ENCODE assay signal across 8 mouse cellular contexts in the genomic region with DNA sequence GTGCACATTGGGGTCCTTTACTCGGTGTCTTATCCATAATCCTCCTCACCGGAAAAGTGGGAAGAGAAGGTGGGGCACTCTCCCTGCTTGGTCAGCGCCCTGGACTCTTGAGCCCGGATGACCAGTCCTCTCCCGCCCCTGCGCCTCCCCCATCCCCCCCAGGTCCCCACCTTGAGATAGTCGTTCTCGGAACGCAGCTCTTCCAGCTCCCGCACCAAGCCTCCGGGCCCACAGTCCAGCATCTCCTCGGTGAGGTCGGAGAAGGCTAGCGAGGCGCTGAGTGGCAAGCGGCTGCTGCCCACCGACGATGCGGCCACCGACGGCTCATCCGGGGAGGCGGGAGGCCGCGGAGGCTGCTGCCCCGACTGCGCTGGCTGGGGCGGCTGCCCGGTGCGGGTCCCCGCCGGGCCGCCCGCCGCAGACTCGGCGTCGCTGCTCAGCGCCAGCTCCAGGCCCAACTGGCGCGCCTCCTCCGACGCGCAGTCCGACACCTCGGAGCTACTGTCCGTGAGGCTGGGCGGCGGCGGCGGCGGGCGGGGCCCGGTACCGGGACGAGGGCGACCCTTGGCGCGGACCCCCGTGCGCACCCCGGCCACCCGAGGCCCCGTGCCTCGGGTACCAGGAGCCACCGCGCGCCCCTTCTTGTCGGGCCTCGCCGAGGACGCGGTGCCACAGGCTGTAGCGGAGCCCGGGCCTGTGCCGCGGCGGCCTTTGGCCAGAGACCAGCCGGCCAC. TPM values are rescaled to one million over a fixed set of nuclear protein-coding genes. Genes with fewer than 3 reads are reported as not detected.
DNase-seq lines count a peak whose midpoint lies in the region; ATAC-seq and TF ChIP-seq lines count a peak whose summit lies in the region.

No protein-coding gene starts in this region.

- DNase-seq in adrenal gland, adult (ENCODE audit: inconsistent age in 2 of 2, low spot score in 1 of 2): peak; percentile 56 to 88
- no peak for DNase-seq in adrenal gland, adult 8-10 months
- DNase-seq in testis, postnatal 14 days (ENCODE audit: low spot score): no peak
- DNase-seq in limb, embryonic 14.5 days (ENCODE audit: low spot score): no peak
- no peak for DNase-seq in spleen, postnatal 10 days (ENCODE audit: low spot score in 2 of 2)

- H3K4me3 ChIP-seq in testis, adult 2 months (ENCODE audit: control insufficient read depth, low read depth, low read length): peak overlapping the region; percentile 72
- peak overlapping the region; percentile 94 for H3K4me3 ChIP-seq in heart, embryonic 13.5 days
- peak overlapping the region; percentile 91 for H3K4me3 ChIP-seq in limb, embryonic 14.5 days (replicated peaks; ENCODE audit: low read length)
- H3K4me3 ChIP-seq in neural tube, embryonic 15.5 days (replicated peaks): peak overlapping the region; percentile 84

- no peak overlapping the region for H3K27ac ChIP-seq in testis, adult 2 months (ENCODE audit: control insufficient read depth, insufficient read depth, low read depth, low read length)
- peak overlapping the region; percentile 94 for H3K27ac ChIP-seq in heart, embryonic 13.5 days (replicated peaks)
- peak overlapping the region; percentile 98 for H3K27ac ChIP-seq in limb, embryonic 14.5 days (replicated peaks; ENCODE audit: low read depth, low read length)
- peak overlapping the region; percentile 99 for H3K27ac ChIP-seq in neural tube, embryonic 15.5 days (replicated peaks)

- no peak for TF ChIP-seq POLR2A in testis, adult 2 months (IDR thresholded peaks at IDR 0.05; ENCODE audit: control insufficient read depth, low read depth, low read length)
- no peak for TF ChIP-seq POLR2A in limb, embryonic 14.5 days (IDR thresholded peaks at IDR 0.05; ENCODE audit: borderline replicate concordance, extremely low read depth, insufficient read depth, insufficient read length)

- H3K4me2 ChIP-seq in heart, embryonic 13.5 days: peak overlapping the region; percentile 90
- H3K4me2 ChIP-seq in limb, embryonic 14.5 days (replicated peaks; ENCODE audit: low read depth, low read length, severe bottlenecking): peak overlapping the region; percentile 92
- peak overlapping the region; percentile 98 for H3K4me2 ChIP-seq in neural tube, embryonic 15.5 days

- peaks cover 21% of the 10 kb centered on the region for H3K4me1 ChIP-seq in testis, adult 2 months (ENCODE audit: control insufficient read depth, insufficient read depth, low read length)
- H3K4me1 ChIP-seq in heart, embryonic 13.5 days: peaks cover 61% of the 10 kb centered on the region
- peaks cover 45% of the 10 kb centered on the region for H3K4me1 ChIP-seq in limb, embryonic 14.5 days (ENCODE audit: control insufficient read depth, insufficient read depth, low read length)
- H3K4me1 ChIP-seq in neural tube, embryonic 15.5 days: peaks cover 60% of the 10 kb centered on the region

- no peaks in the 10 kb centered on the region for H3K9me3 ChIP-seq in heart, embryonic 13.5 days
- no peaks in the 10 kb centered on the region for H3K9me3 ChIP-seq in limb, embryonic 14.5 days (ENCODE audit: control insufficient read depth, low read length)
- H3K9me3 ChIP-seq in neural tube, embryonic 15.5 days (replicated peaks): no peaks in the 10 kb centered on the region

- peak; percentile 26; the same call in 1 of the 2 replicates for ATAC-seq in heart, embryonic 13.5 days (ENCODE audit: extremely low read depth, insufficient number of reproducible peaks, low FRiP score, low TSS enrichment)
- ATAC-seq in limb, embryonic 14.5 days (ENCODE audit: low FRiP score, low read depth): peak; percentile 1; the same call in 1 of the 2 replicates
- ATAC-seq in neural tube, embryonic 15.5 days (ENCODE audit: low FRiP score): peak; percentile 23

- H3K36me3 ChIP-seq in testis, adult 2 months (ENCODE audit: control insufficient read depth, insufficient read depth, low read length): no peaks in the 10 kb centered on the region
- peaks cover 11% of the 10 kb centered on the region for H3K36me3 ChIP-seq in heart, embryonic 13.5 days
- H3K36me3 ChIP-seq in limb, embryonic 14.5 days (ENCODE audit: control insufficient read depth, insufficient read depth, low read length): peaks cover 14% of the 10 kb centered on the region; the same call in 1 of the 2 replicates
- H3K36me3 ChIP-seq in neural tube, embryonic 15.5 days: peaks cover 1% of the 10 kb centered on the region; the same call in 1 of the 2 replicates

- H3K9ac ChIP-seq in heart, embryonic 13.5 days: peak overlapping the region; percentile 99
- H3K9ac ChIP-seq in limb, embryonic 14.5 days (ENCODE audit: low read depth, low read length, severe bottlenecking): peak overlapping the region; percentile 96
- peak overlapping the region; percentile 94 for H3K9ac ChIP-seq in neural tube, embryonic 15.5 days (replicated peaks)

- no peak for TF ChIP-seq CTCF in testis, adult 2 months (IDR thresholded peaks at IDR 0.05; ENCODE audit: control insufficient read depth, insufficient read depth, insufficient replicate concordance, low read depth, low read length)

- no peaks in the 10 kb centered on the region for H3K27me3 ChIP-seq in testis, adult 2 months (ENCODE audit: control insufficient read depth, insufficient read depth, low read length)
- peaks cover 5% of the 10 kb centered on the region; the same call in 1 of the 2 replicates for H3K27me3 ChIP-seq in heart, embryonic 13.5 days (replicated peaks)
- no peaks in the 10 kb centered on the region for H3K27me3 ChIP-seq in limb, embryonic 14.5 days (ENCODE audit: control insufficient read depth, insufficient read depth, low read length)
- no peaks in the 10 kb centered on the region for H3K27me3 ChIP-seq in neural tube, embryonic 15.5 days (replicated peaks)

- WGBS in heart, embryonic 13.5 days: under 1% methylated on average over 56 of the region's 79 CpGs
- 1% methylated on average over 19 of the region's 79 CpGs for WGBS in limb, embryonic 14.5 days
- under 1% methylated on average over 70 of the region's 79 CpGs for WGBS in neural tube, embryonic 15.5 days

RNA-seq across cellular contexts. Expression of a gene that starts 0.8 kb away (rescaled TPM):
- 10 to 100 TPM; 38.6 to 50.0 (median 46.5) TPM for total RNA-seq in adrenal gland, adult 8-10 months (2022)
- 3.3 and 4.5 TPM in 2 replicates for polyA plus RNA-seq in testis, adult 2 months (2012; rRNA removed)
- polyA plus RNA-seq in heart, embryonic 13.5 days (2015; fragmentation: Nextera tagmentation; extraction: Ambion mirVana): 2.6 TPM in 2 replicates
- 14.2 and 22.8 TPM in 2 replicates for polyA plus RNA-seq in limb, embryonic 14.5 days (2012; rRNA removed)
- 5.5 and 7.9 TPM in 2 replicates for polyA plus RNA-seq in limb, embryonic 14.5 days (2014; fragmentation: Nextera tagmentation; extraction: Ambion mirVana)
- 3.3 and 4.9 TPM in 2 replicates for polyA plus RNA-seq in neural tube, embryonic 15.5 days (2015; fragmentation: Nextera tagmentation; extraction: Ambion mirVana)

RNA-seq across cellular contexts. Expression of a gene that starts 8.6 kb away (rescaled TPM):
- total RNA-seq in adrenal gland, adult 8-10 months (2022): not detected
- 0.41 TPM in 1 of 2 replicates, not detected in the other for polyA plus RNA-seq in testis, adult 2 months (2012; rRNA removed)
- not detected in 2 replicates for polyA plus RNA-seq in heart, embryonic 13.5 days (2015; fragmentation: Nextera tagmentation; extraction: Ambion mirVana)
- polyA plus RNA-seq in limb, embryonic 14.5 days (2012; rRNA removed): not detected in 2 replicates
- not detected in 2 replicates for polyA plus RNA-seq in limb, embryonic 14.5 days (2014; fragmentation: Nextera tagmentation; extraction: Ambion mirVana)
- polyA plus RNA-seq in neural tube, embryonic 15.5 days (2015; fragmentation: Nextera tagmentation; extraction: Ambion mirVana): 0.43 TPM in 1 of 2 replicates, not detected in the other

RNA-seq across cellular contexts. Expression of a gene that starts 56.8 kb away (rescaled TPM):
- total RNA-seq in adrenal gland, adult 8-10 months (2022): 10 to 100 TPM; 22.4 to 38.9 (median 31.0) TPM
- polyA plus RNA-seq in testis, adult 2 months (2012; rRNA removed): 5.3 and 5.4 TPM in 2 replicates
- 15.9 and 16.4 TPM in 2 replicates for polyA plus RNA-seq in heart, embryonic 13.5 days (2015; fragmentation: Nextera tagmentation; extraction: Ambion mirVana)
- 33.6 and 34.4 TPM in 2 replicates for polyA plus RNA-seq in limb, embryonic 14.5 days (2012; rRNA removed)
- polyA plus RNA-seq in limb, embryonic 14.5 days (2014; fragmentation: Nextera tagmentation; extraction: Ambion mirVana): 24.3 and 28.5 TPM in 2 replicates
- polyA plus RNA-seq in neural tube, embryonic 15.5 days (2015; fragmentation: Nextera tagmentation; extraction: Ambion mirVana): 11.9 and 14.6 TPM in 2 replicates

Comparison
In these comparisons a context has a peak if more than half of its experiments do, and no peak if none do; other contexts are left out.
1. DNase-seq: peak in adrenal gland, adult (2 of 2); none in adrenal gland, adult 8-10 months (single experiment), testis, postnatal 14 days (single experiment), limb, embryonic 14.5 days (single experiment) and spleen, postnatal 10 days (0 of 2).
2. Peak in every context shown above with its lines, with median percentiles within 50 percentile points of each other: H3K4me3 ChIP-seq, ATAC-seq, H3K4me2 ChIP-seq and H3K9ac ChIP-seq.